Mouse (Mus musculus): ENCODE results near the gene Map3k1. TPM values are rescaled to one million over a fixed set of nuclear protein-coding genes. Genes with fewer than 3 reads are reported as not detected.

The Map3k1 gene
- total and polyA plus RNA-seq, 3 experiments, result 10.7 to 48.7 (median 13.4) TPM

DNA sequence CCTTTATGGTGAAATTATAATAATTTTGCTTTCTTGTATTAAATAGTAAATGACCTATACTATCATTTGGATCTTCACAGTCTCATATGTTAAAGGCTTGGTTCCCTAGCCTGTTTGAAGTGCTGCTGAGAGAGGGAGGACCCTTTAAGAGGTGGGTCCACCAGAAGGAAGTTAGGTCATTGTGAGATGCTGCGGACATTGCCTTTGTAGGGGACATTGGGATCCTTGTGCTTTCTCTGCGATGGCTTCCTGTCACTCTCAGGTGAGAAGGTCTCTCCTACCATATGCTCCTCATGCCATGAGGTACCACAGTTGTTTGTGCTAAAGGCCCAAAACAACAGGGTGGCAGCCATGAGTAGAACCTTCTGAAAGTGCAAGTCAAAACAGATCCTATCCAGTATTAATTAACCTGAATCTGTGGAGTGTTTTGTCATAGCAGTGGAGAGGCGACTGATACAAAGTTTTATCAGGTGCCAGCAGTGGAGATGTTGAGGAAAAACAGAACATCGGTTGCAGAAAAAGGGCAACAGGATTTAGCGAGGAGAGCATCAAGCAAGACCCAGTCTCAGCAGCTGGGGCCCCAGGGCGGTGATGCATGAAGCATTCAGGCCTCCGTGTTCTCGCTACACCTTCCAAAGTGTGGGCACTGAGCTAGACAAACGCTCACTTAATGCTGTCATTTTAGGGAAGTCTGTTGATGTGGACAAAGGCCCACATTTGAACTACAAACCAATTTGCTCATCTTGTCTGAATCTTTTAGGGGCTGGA is 11.0 kb upstream of the Map3k1 start (continued):
- no peak for TF ChIP-seq GABPA (IDR thresholded peaks at IDR 0.05; ENCODE audit: insufficient replicate concordance, low read depth, low read length)
- peak; percentile 19 for TF ChIP-seq SMC3 (IDR thresholded peaks at IDR 0.05; ENCODE audit: low read depth, low read length)
- peak; percentile 51 for TF ChIP-seq HCFC1 (IDR thresholded peaks at IDR 0.05; ENCODE audit: low read depth, low read length)

DNA sequence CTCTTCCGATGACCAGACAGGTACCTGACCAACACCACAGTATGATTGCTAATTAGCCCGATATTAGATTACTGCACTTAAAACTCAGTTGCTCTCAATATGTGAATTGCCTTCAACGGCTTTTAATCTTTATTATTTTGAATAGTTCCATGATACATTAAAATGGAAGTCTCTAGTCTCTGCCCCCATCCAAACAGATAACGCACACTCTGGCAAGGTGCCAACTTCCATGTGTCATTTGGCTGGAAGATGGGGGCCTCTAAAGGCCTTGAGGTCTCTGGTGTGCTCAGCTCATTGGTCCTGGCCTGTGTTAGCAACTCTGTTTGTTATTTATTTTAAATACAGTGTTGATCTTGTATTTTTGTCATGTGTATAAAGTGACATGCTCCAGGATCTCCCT is 10.3 kb upstream of the Map3k1 start:
- Histone ChIP-seq H3K27ac (ENCODE audit: insufficient read depth, low read depth) (no peak overlapping the region), H3K4me2 (ENCODE audit: insufficient read depth, low read depth, poor library complexity, severe bottlenecking) (no peak overlapping the region), H3K9me3 (replicated peaks; ENCODE audit: low read length) (peaks cover 6% of the 10 kb centered on the region), H3K4me3 (replicated peaks in 1 of 3; ENCODE audit: low read depth in 2 of 3, low read length in 2 of 3, poor library complexity in 1 of 3) (no peak overlapping the region), H3K27me3 (replicated peaks) (no peaks in the 10 kb centered on the region), H3K79me2 (replicated peaks; ENCODE audit: control insufficient read depth, extremely low read depth, insufficient read depth, poor library complexity, severe bottlenecking) (peaks cover 9% of the 10 kb centered on the region; the same call in 1 of the 2 replicates), H3K9ac (ENCODE audit: insufficient read depth, low read depth) (no peak overlapping the region), H3K36me3 (replicated peaks in 1 of 2; ENCODE audit: control insufficient read depth in 1 of 2, insufficient read depth in 1 of 2, low read length in 1 of 2) (peaks cover 0 to 6% of the 10 kb centered on the region in 2 experiments), H3K4me1 (ENCODE audit: control insufficient read depth in 1 of 2, insufficient read depth in 2 of 2) (peaks cover 9 to 45% of the 10 kb centered on the region in 2 experiments)
- TF ChIP-seq BHLHE40 (IDR thresholded peaks at IDR 0.05; ENCODE audit: low read depth, low read length) (no peak), ETS1 (conservative IDR thresholded peaks at IDR 0.05; ENCODE audit: low read depth, low read length) (no peak), NRF1 (IDR thresholded peaks at IDR 0.05; ENCODE audit: low read depth, low read length) (no peak), POLR2A (IDR thresholded peaks at IDR 0.05; ENCODE audit: low read depth, low read length) (no peak)
- DNase-seq (ENCODE audit: extremely low read depth), result no peak
- in situ Hi-C loops (cut with MboI; ENCODE audit: low pct_ligation_motif_present, low pct_unique_long_range_greater_than_20kb, low sequenced_read_pairs), result loop anchor here (5.0 to 10.0 kb wide), 2 partner anchors 118 to 166 kb away; no protein-coding TSS in a partner anchor
- dilution Hi-C loops (cut with MboI; ENCODE audit: extremely low pct_ligation_motif_present, extremely low pct_unique_long_range_greater_than_20kb, low sequenced_read_pairs), result no loop called here

DNA sequence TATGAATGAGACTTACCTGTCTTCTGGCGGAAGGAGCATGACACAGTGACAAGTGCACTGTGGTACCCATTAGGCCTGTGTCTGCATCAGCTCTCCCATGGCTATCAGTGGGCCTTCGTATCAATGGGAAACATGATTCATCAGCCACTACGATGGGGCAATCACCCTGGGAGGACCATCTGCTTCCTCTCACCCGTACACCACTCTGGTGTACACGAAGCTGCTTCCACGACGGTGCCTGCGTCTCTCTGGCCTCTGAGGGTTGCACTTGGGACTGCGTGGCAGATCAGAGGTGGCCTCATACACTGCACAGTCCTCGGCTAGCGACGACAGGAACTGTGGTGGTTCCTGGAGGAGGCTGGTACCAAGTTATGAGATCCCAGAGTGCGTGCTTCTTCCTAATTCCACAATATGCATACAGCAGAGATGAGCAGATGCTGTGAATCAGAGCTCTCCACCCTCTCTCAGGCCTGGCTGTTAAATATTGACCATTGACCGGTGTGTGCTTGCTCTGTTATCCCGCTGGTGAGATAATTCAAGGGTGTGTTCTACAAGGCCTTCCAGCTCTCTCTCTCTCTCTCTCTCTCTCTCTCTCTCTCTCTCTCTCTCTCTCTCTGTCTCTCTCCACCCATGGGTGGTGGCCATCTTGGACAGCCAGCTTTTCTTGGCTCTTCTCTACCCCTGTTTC is 9.6 kb upstream of the Map3k1 start:
- H3K9me3 ChIP-seq (replicated peaks; ENCODE audit: low read length), result peaks cover 6% of the 10 kb centered on the region
- H3K79me2 ChIP-seq (replicated peaks; ENCODE audit: control insufficient read depth, extremely low read depth, insufficient read depth, poor library complexity, severe bottlenecking), result peaks cover 9% of the 10 kb centered on the region; the same call in 1 of the 2 replicates
- H3K4me2 ChIP-seq (ENCODE audit: insufficient read depth, low read depth, poor library complexity, severe bottlenecking), result no peak overlapping the region
- no peak for DNase-seq (ENCODE audit: extremely low read depth)
- peaks cover 9 to 38% of the 10 kb centered on the region in 2 experiments for H3K4me1 ChIP-seq (ENCODE audit: control insufficient read depth in 1 of 2, insufficient read depth in 2 of 2)
- H3K27me3 ChIP-seq (replicated peaks), result no peaks in the 10 kb centered on the region
- TF ChIP-seq E2F4 (IDR thresholded peaks at IDR 0.05; ENCODE audit: insufficient replicate concordance, low read depth, low read length), result no peak
- no peak for TF ChIP-seq CHD2 (IDR thresholded peaks at IDR 0.05; ENCODE audit: low read length)
- TF ChIP-seq PAX5 (IDR thresholded peaks at IDR 0.05; ENCODE audit: low read length), result no peak
- no peak for TF ChIP-seq POLR2A (IDR thresholded peaks at IDR 0.05; ENCODE audit: low read depth, low read length)
- no peak for TF ChIP-seq POLR2AphosphoS2 (IDR thresholded peaks at IDR 0.05; ENCODE audit: low read depth, low read length)
- no peak for TF ChIP-seq TCF12 (IDR thresholded peaks at IDR 0.05; ENCODE audit: low read depth, low read length)
- TF ChIP-seq ELF1 (IDR thresholded peaks at IDR 0.05; ENCODE audit: low read depth, low read length), result no peak
- no peak for TF ChIP-seq RAD21 (IDR thresholded peaks at IDR 0.05; ENCODE audit: low read depth, low read length)
- no peak for TF ChIP-seq SIN3A (IDR thresholded peaks at IDR 0.05; ENCODE audit: low read length)
- dilution Hi-C loops (cut with MboI; ENCODE audit: extremely low pct_ligation_motif_present, extremely low pct_unique_long_range_greater_than_20kb, low sequenced_read_pairs), result no loop called here
- no peak overlapping the region for H3K4me3 ChIP-seq (replicated peaks in 1 of 3; ENCODE audit: low read depth in 2 of 3, low read length in 2 of 3, poor library complexity in 1 of 3)
- peaks cover 0 to 6% of the 10 kb centered on the region in 2 experiments for H3K36me3 ChIP-seq (replicated peaks in 1 of 2; ENCODE audit: control insufficient read depth in 1 of 2, insufficient read depth in 1 of 2, low read length in 1 of 2)
- in situ Hi-C loops (cut with MboI; ENCODE audit: low pct_ligation_motif_present, low pct_unique_long_range_greater_than_20kb, low sequenced_read_pairs), result loop anchor here (5.0 to 10.0 kb wide), 2 partner anchors 119 to 166 kb away; no protein-coding TSS in a partner anchor
- H3K27ac ChIP-seq (ENCODE audit: insufficient read depth, low read depth), result no peak overlapping the region
- no peak overlapping the region for H3K9ac ChIP-seq (ENCODE audit: insufficient read depth, low read depth)
